Mouse (Mus musculus): ENCODE data around the gene Tmcc1. TPM values are rescaled to one million over a fixed set of nuclear protein-coding genes. Genes with fewer than 3 reads are reported as not detected.
"Not testable (repeated sequence)": the region's sequence is repeated elsewhere in the genome, so short reads cannot be mapped to it uniquely, and the experiment has no call there.

Tmcc1 gene
- total RNA-seq, 1 experiment from 2014 or later, result 26.5 TPM

GRCm38 (mm10) chr6:116073610-116074009 lies 119.7 kb downstream of the Tmcc1 start:
- DNase-seq, result no peak

GRCm38 (mm10) chr6:116072746-116073261 lies 120.5 kb downstream of the Tmcc1 start:
- DNase-seq, result peak; percentile 56

GRCm38 (mm10) chr6:116072221-116072745 lies 121.0 kb downstream of the Tmcc1 start:
- DNase-seq, result no peak

GRCm38 (mm10) chr6:116071781-116072180 lies 121.5 kb downstream of the Tmcc1 start:
- DNase-seq, result no peak

GRCm38 (mm10) chr6:116070558-116070957 lies 122.7 kb downstream of the Tmcc1 start:
- DNase-seq, result no peak

GRCm38 (mm10) chr6:116063516-116063915 lies 129.8 kb downstream of the Tmcc1 start:
- DNase-seq, result no peak

GRCm38 (mm10) chr6:116059542-116059941 lies 133.7 kb downstream of the Tmcc1 start:
- DNase-seq, result not testable (repeated sequence)

- DNase-seq, result no peak
Observed at GRCm38 (mm10) chr6:116058541-116059300, 134.6 kb downstream of the Tmcc1 start.

GRCm38 (mm10) chr6:116056676-116057264 lies 136.5 kb downstream of the Tmcc1 start:
- DNase-seq, result no peak

GRCm38 (mm10) chr6:116055766-116056165 lies 137.5 kb downstream of the Tmcc1 start:
- no peak for DNase-seq

- DNase-seq, result peak; percentile 25
Observed at GRCm38 (mm10) chr6:116055001-116055471, 138.2 kb downstream of the Tmcc1 start.

GRCm38 (mm10) chr6:116047896-116048295 lies 145.4 kb downstream of the Tmcc1 start:
- no peak for DNase-seq

- DNase-seq, result no peak
Observed at GRCm38 (mm10) chr6:116047366-116047765, 145.9 kb downstream of the Tmcc1 start.

- DNase-seq, result no peak
Observed at GRCm38 (mm10) chr6:116044039-116044438, 149.2 kb downstream of the Tmcc1 start.

- DNase-seq, result no peak
Observed at GRCm38 (mm10) chr6:116038222-116038621, 155.1 kb downstream of the Tmcc1 start.

- DNase-seq, result peak; percentile 20
Observed at GRCm38 (mm10) chr6:116037281-116037831, 155.9 kb downstream of the Tmcc1 start.

GRCm38 (mm10) chr6:116036555-116036954 lies 156.7 kb downstream of the Tmcc1 start:
- no peak for DNase-seq

GRCm38 (mm10) chr6:116031052-116031451 lies 162.2 kb downstream of the Tmcc1 start:
- no peak for DNase-seq

- DNase-seq, result no peak
Observed at GRCm38 (mm10) chr6:116024666-116025065, 168.6 kb downstream of the Tmcc1 start.

GRCm38 (mm10) chr6:116021961-116022485 lies 171.3 kb downstream of the Tmcc1 start:
- DNase-seq, result no peak

GRCm38 (mm10) chr6:116015902-116016301 lies 177.4 kb downstream of the Tmcc1 start:
- peak; percentile 33 for DNase-seq

- DNase-seq, result no peak
Observed at GRCm38 (mm10) chr6:116014111-116014510, 179.2 kb downstream of the Tmcc1 start.

GRCm38 (mm10) chr6:116013687-116014086 lies 179.6 kb downstream of the Tmcc1 start:
- no peak for DNase-seq
